Mouse (Mus musculus) cerebellum, adult 2 months (tissue): ENCODE results near the gene Tmem223. TPM values are rescaled to one million over a fixed set of nuclear protein-coding genes. Genes with fewer than 3 reads are reported as not detected.
"Not testable (repeated sequence)": the region's sequence is repeated elsewhere in the genome, so short reads cannot be mapped to it uniquely, and the experiment has no call there.

Experiments used
- DNase-seq, 2 experiments: peaks; one replicate each; pipeline ENCODE4 v3.0.0; 2021
- H3K27ac ChIP-seq: fragments of 200-500 bp; 2 replicates; pipeline ENCODE4 v1.5.1; 2012; ENCODE audit warnings: low read length, control low read depth, inconsistent platforms; ENCODE audit not compliant: insufficient read depth
- H3K27me3 ChIP-seq: fragments of 200-500 bp; 2 replicates; pipeline ENCODE4 v1.6.1; 2012; ENCODE audit warnings: inconsistent platforms, mild to moderate bottlenecking, low read length, moderate library complexity; ENCODE audit not compliant: control insufficient read depth, insufficient read depth
- H3K4me1 ChIP-seq: fragments of 200-500 bp; 2 replicates; pipeline ENCODE4 v1.6.1; 2011; ENCODE audit warnings: low read length; ENCODE audit not compliant: control insufficient read depth, insufficient read depth
- H3K4me3 ChIP-seq: fragments of 200-500 bp; replicated peaks from 2 replicates; pipeline ENCODE3; 2011; ENCODE audit warnings: mild to moderate bottlenecking, low read depth, low read length, control low read depth; ENCODE audit not compliant: insufficient read depth
- CTCF ChIP-seq: fragments of 200-500 bp; IDR thresholded peaks from 2 replicates; pipeline ENCODE4 v1.5.1; 2011; ENCODE audit warnings: low read depth, mild to moderate bottlenecking, control low read depth, low read length, moderate library complexity, borderline replicate concordance; ENCODE audit not compliant: insufficient read depth
- POLR2A ChIP-seq: fragments of 200-500 bp; IDR thresholded peaks from 2 replicates; pipeline ENCODE4 v1.6.1; 2011; ENCODE audit warnings: low read length, control low read depth, borderline replicate concordance; ENCODE audit not compliant: insufficient read depth
- WGBS: fragments of 180-500 bp; shearing (Covaris S2); methylation state at CpG from one replicate; pipeline ENCODE4 v1.1.7; 2018; 5-methylcytosine and 5-hydroxymethylcytosine counted together
- polyA plus RNA-seq: library from polyadenylated mRNA; depleted of rRNA; stranded (reverse); fragments of >200 nt; gene quantifications from 2 replicates; pipeline ENCODE4 v1.2.3, GENCODE M21; 2012

The Tmem223 gene
- polyA plus RNA-seq, 1 experiment: 169 TPM

- TF ChIP-seq POLR2A: no peak
- no peak for TF ChIP-seq CTCF
- no peak overlapping the region for H3K4me3 ChIP-seq
- DNase-seq: no peak
- peaks cover 10% of the 10 kb centered on the region for H3K4me1 ChIP-seq
- H3K27me3 ChIP-seq: no peaks in the 10 kb centered on the region
- H3K27ac ChIP-seq: no peak overlapping the region
- 40% methylated on average over 4 of the region's 4 CpGs for WGBS
Measured at GRCm38 (mm10) chr19:8725081-8725613, 45.6 kb upstream of the Tmem223 start.

GRCm38 (mm10) chr19:8726609-8727390 is 44.0 kb upstream of the Tmem223 start:
- no peaks in the 10 kb centered on the region for H3K27me3 ChIP-seq
- no peak overlapping the region for H3K4me3 ChIP-seq
- TF ChIP-seq POLR2A: no peak
- no peak for TF ChIP-seq CTCF
- WGBS: 32% methylated on average over 3 of the region's 3 CpGs
- no peak overlapping the region for H3K27ac ChIP-seq
- DNase-seq: no peak
- peaks cover 5% of the 10 kb centered on the region; the same call in 1 of the 2 replicates for H3K4me1 ChIP-seq

GRCm38 (mm10) chr19:8727495-8728114 is 43.2 kb upstream of the Tmem223 start:
- H3K27ac ChIP-seq: no peak overlapping the region
- H3K4me1 ChIP-seq: peaks cover 5% of the 10 kb centered on the region; the same call in 1 of the 2 replicates
- WGBS: 38% methylated on average over 5 of the region's 5 CpGs
- no peaks in the 10 kb centered on the region for H3K27me3 ChIP-seq
- no peak for DNase-seq
- TF ChIP-seq CTCF (no peak), POLR2A (no peak)
- H3K4me3 ChIP-seq: no peak overlapping the region

- not testable (repeated sequence) for H3K4me1 ChIP-seq, H3K27ac ChIP-seq, DNase-seq, H3K4me3 ChIP-seq, H3K27me3 ChIP-seq
- 50% methylated on average over 3 of the region's 3 CpGs for WGBS
Measured at GRCm38 (mm10) chr19:8728335-8729099, 42.3 kb upstream of the Tmem223 start.

- H3K27ac ChIP-seq: no peak overlapping the region
- no peak for TF ChIP-seq CTCF
- no peak for TF ChIP-seq POLR2A
- no peaks in the 10 kb centered on the region for H3K27me3 ChIP-seq
- no peak for DNase-seq
- WGBS: 79% methylated on average over 3 of the region's 3 CpGs
- H3K4me1 ChIP-seq: no peaks in the 10 kb centered on the region; the same call in 1 of the 2 replicates
- H3K4me3 ChIP-seq: no peak overlapping the region
Measured at GRCm38 (mm10) chr19:8734334-8734733, 36.5 kb upstream of the Tmem223 start.

GRCm38 (mm10) chr19:8735389-8736159 is 35.2 kb upstream of the Tmem223 start, which contains the start of gene Wdr74:
Gene Wdr74 (plus strand): TSS chr19:8735827.
- no peak for TF ChIP-seq CTCF
- TF ChIP-seq POLR2A: peak; percentile 94
- peak; percentile 92 to 94 for DNase-seq
- Histone ChIP-seq H3K27me3 (no peaks in the 10 kb centered on the region), H3K4me3 (peak within 1 kb of the TSS; percentile 84), H3K27ac (peak within 1 kb of the TSS; percentile 44; the same call in 1 of the 2 replicates), H3K4me1 (peaks cover 2% of the 10 kb centered on the region; the same call in 1 of the 2 replicates)
- under 1% methylated on average over 32 of the region's 32 CpGs for WGBS

- H3K27me3 ChIP-seq: no peaks in the 10 kb centered on the region
- H3K4me3 ChIP-seq: peak overlapping the region; percentile 84
- TF ChIP-seq POLR2A: no peak
- 2% methylated on average over 11 of the region's 11 CpGs for WGBS
- H3K27ac ChIP-seq: no peak overlapping the region
- peaks cover 2% of the 10 kb centered on the region; the same call in 1 of the 2 replicates for H3K4me1 ChIP-seq
- no peak for DNase-seq
Measured at GRCm38 (mm10) chr19:8736160-8736467, 34.7 kb upstream of the Tmem223 start.

GRCm38 (mm10) chr19:8738911-8739310 is 31.9 kb upstream of the Tmem223 start:
- no peak for DNase-seq
- no peak overlapping the region for H3K4me3 ChIP-seq
- peaks cover 6% of the 10 kb centered on the region; the same call in 1 of the 2 replicates for H3K4me1 ChIP-seq
- H3K27ac ChIP-seq: no peak overlapping the region
- H3K27me3 ChIP-seq: no peaks in the 10 kb centered on the region
- 86% methylated on average over 7 of the region's 7 CpGs for WGBS
- no peak for TF ChIP-seq POLR2A
- TF ChIP-seq CTCF: no peak
